Mouse (Mus musculus) c-Kit-positive CD71-positive TER-119-positive erythroid progenitor cells, embryonic 14.5 days (primary cell): Measurements from ENCODE around the gene Hacd1.
"Not testable (repeated sequence)": the region's sequence is repeated elsewhere in the genome, so short reads cannot be mapped to it uniquely, and the experiment has no call there.

Experiments used
- DNase-seq: peaks from one replicate; pipeline ENCODE4 v3.0.0-alpha.2; 2013; ENCODE audit warnings: low spot score

Gene Hacd1

GRCm38 (mm10) chr2:14055566-14056331 lies at the start of gene Hacd1:
Gene Hacd1 (minus strand): TSS chr2:14056135.
- DNase-seq = peak; percentile 54

GRCm38 (mm10) chr2:14103924-14104323 lies 48.0 kb upstream of the Hacd1 start:
- no peak for DNase-seq

GRCm38 (mm10) chr2:14102603-14103002 lies 46.7 kb upstream of the Hacd1 start:
- no peak for DNase-seq

GRCm38 (mm10) chr2:14100533-14100932 lies 44.6 kb upstream of the Hacd1 start:
- no peak for DNase-seq

DNA sequence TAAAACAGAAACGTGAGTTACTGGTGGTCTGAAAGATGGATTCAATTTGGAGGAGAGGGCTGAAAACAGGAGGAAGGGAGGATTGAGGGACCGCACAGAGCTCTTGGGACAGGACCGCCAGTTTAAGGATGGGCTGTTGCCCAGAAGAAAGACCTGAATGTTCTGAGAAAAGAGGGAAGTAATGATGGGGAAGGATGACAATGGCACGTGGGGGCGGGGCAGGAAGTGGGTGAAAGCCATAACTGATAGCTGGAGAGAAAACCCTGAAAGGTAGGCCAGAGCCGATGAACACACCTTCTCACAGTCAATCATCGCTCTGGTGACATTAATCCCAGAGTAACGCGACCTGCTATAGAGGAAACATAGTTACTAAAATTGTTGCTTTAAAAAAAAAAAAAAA lies 22.6 kb upstream of the Hacd1 start:
- not testable (repeated sequence) for DNase-seq

DNA sequence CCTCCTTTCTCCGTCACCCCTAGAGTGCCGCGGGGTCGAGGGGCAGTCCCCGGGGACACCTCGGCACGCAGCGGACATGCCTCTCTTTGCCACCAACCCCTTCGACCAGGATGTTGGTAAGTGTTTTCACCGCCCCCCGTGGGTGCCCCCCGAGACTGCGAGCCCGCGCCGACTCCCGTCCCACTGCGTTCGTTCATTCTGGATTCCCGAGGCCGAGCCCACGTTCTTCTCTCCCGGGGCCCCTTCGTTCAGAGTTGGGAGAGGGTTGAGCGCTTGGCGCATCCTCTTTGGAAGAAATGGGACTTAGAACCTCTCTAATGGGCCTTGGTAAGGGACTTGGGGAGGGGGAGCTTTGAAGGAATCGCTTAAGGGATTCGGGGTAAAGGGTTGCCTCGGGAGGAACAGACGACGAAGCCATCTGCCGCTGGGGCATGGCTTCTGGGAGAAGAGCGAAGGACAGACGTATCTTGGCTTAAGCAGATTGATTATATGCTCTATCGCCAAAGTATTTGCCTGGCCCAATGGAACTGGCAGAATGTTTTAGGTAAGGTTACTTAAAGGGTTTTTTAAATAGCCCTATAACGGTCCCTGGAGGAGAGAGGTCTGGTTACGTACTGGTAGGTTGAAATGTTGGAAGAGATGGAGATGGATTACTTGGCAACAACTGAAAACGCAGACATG lies 18.4 kb upstream of the Hacd1 start:
- peak; percentile 42 for DNase-seq

DNA sequence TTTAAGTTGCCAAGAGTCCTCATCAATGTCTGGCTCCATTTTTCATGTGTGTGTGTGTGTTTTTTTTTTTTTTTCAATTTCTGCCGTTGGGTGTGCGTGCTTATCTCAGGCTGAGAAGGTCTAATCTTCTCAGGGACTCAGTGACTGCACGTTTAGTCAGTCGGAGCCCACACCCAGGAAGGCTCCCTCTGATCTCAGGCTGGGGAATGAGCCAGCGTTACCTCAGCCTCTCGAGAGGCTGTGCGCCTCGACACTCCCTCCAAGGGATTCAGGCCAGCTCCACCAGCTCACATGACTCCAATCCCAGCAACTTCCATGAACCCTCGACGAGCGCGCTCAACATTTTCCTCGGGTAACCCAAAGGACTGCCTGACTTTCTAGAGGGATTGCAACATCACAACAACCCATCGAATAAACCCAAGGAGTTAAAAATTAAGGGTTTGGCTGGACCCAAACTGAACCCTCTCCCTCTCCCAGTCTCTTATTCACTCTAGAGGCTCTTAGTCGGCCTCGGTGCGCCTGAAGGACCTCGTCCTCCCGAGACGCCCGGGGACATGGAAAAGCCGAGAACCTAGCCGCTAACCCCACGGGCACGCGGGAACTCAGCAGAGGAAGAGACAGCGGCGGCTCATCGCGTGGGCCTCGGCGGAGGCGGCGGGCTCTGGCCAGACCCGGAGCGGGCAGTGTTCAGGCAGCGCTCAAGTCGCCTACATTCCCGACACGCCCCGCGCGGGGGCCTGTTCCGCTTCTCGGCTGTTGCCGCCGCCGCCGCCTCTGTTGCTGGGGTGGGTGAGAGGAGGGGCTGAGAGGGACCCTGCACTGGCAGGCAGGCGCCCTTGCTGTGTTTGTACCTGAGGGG lies 17.7 kb upstream of the Hacd1 start, which contains the start of gene Stam:
Gene Stam, plus strand, starts transcription at position 737 of the 859 bp plus-strand sequence.
- DNase-seq = peak; percentile 87

GRCm38 (mm10) chr2:14073008-14073361 lies 17.1 kb upstream of the Hacd1 start:
- DNase-seq = no peak

DNA sequence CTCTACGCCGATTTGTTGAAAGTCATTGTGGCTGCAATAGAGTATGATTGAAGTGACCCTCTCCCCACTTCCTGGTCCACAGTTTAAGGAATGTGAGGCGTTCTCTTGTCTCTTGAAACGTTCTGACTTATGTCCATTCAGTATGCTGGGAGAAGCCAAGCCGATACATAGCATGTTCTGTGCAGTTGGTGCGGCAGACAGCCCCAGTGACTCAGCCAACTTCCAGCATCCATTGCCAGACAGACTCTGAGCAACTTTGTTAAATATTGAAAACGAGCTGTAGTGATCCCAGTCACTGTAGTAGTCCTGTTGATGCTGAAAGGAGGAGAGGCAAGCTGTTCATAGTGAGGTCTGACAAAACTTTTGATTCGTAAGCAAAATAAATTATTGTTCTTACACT lies 14.5 kb upstream of the Hacd1 start:
- DNase-seq = no peak

DNA sequence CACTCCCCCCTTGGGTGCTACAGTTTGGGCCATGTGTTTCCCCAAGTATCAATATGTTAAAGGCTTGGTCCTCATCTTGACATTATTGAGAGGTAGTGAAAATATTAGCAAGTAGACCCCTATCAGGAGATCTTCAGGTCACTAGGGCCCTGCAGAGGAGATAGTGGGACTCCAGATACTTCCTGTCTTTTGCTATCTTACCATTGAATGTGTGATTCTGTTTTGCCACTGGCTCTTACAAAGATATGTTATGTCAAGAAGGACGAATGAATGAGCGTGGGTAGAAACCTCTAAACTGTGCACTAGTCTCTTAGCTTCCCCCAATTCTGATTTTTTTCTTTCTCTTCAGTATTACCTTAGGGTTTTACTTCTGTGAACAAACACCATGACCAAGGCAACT lies 13.1 kb upstream of the Hacd1 start:
- DNase-seq = no peak

DNA sequence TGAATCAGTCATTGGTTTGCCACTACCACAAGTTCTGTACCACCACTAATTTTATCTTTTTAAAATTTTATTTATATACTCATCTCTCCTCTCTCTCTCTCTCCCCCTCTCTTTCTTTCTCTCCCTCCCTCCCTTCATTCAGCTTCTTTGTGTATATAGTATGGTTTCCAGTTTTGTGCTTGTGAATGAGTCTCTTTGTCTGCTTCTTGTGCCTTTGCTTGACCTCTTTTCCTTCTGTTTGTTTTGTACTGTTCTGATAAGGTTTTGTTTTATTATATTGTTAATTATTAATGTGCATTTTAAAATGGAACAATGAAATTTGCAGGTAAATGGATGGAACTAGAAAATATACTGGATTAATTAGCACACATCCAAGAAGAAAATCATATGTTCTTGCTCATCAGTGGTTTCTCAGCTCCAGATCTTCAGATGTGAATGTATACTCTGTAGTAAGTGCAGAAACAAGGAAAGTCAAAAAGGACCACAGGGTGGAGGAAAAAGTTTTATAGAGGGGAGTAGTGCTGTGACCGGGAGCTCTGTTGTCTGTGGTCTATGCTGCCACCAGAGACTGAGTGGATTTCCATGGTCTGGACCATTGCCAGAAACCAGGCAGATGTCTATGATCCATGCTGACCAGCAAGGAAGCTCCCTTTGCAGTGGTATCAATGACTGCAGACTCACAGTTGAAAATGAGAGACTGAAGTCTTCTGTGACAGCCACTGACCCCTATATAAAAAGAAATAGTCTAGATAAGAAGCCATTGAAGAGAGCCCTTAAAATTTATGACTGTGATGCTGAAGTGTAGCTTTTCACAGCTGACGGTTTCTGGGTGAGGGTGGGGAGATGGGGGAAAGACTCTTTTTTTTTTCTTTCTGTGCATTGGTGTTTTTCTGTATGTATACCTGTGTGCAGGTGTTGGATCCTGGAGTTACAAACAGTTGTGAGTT lies 10.0 kb upstream of the Hacd1 start:
- DNase-seq = no peak

DNA sequence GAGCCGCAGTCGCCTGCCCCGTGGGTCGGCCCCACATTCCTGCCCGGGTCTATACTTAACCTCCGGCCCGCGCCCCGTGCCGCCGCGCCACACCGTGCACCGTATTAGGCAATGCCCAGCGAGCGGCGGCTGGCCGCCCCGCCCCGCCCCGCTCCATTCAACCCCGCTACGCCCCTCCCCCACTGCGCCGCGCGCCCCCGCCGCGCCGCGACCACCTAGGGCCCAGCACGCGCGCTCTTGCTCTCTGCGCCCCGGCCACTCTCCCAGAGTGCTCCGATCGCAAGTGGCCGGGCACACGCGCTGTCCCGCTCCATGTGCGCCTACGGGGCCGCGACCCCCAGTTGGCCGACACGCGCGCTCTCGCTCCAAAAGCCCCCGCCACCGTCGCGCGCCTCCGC lies 768 bp downstream of the Hacd1 start:
- DNase-seq = peak; percentile 32

DNA sequence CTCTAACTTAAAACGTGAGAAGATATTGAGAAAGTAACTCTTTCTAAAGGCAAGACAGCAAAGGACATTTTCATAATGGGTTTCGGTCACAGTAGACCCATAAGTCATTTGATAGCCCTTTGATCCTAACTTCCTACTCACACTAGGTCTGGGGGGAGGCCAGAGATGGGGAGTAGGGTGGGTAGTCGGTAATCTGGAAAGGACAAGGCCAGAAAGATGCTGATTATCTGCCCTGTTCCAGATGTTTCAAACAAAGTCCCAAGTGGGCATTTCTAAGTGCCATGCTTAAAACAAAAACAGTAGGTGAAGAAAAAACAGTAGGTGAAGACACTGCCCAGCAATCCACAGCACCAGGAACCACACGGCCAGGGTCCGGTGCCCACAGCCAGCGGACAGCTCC lies 1.2 kb downstream of the Hacd1 start:
- DNase-seq = peak; percentile 39

DNA sequence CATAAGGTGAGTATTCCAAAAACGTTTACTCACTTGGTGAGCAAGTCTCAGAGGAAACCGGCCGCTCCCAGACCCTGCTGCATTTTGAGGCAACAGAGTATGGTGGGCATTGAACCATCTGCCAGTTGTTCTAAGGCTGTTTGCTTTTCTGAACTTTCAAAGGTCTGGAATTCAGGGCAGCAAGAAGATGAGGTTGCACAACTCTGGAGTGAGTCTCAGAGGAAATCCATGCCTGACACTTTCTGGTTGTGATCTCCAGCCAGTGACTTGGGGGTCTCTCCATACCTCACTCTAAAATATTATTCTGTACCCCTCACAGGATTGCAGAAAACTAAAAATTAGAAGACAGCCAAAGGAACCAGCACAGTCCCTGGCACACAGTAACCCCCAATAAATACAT lies 1.8 kb downstream of the Hacd1 start:
- no peak for DNase-seq

- no peak for DNase-seq
Observed at GRCm38 (mm10) chr2:14053618-14054017, 2.3 kb downstream of the Hacd1 start.

- DNase-seq = no peak
Observed at GRCm38 (mm10) chr2:14048808-14049207, 7.1 kb downstream of the Hacd1 start.

GRCm38 (mm10) chr2:14048381-14048780 lies 7.6 kb downstream of the Hacd1 start:
- peak; percentile 72 for DNase-seq

DNA sequence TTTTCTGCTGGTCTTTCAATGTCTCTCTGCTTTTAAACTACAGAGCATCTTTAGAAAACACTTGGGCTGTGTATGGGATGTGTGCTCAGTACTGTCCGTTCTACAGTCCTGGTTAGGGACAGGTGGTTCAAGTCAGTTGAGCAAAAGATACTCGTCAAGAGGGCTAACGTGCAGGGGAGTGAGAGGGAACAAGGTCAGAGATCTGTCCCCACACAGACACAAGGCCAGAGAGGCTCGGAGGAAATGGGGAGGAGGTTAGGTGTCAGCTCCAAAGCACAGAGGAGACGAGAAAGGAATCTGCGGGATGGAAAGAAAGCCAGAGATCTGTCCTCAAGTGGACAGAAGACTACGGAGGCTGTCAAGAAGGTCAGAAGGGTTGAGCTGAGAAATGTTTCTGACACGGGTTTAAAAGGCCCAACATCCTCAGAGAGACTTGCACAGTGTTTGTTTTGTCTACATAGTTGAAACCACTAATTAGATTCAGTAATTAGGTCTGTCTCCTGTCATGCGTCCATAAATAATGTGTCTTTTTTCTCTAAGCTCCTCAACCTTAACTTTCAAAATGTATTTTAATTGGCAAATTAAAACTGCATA lies 12.3 kb downstream of the Hacd1 start:
- no peak for DNase-seq

- no peak for DNase-seq
Observed at GRCm38 (mm10) chr2:14043011-14043410, 12.9 kb downstream of the Hacd1 start.

DNA sequence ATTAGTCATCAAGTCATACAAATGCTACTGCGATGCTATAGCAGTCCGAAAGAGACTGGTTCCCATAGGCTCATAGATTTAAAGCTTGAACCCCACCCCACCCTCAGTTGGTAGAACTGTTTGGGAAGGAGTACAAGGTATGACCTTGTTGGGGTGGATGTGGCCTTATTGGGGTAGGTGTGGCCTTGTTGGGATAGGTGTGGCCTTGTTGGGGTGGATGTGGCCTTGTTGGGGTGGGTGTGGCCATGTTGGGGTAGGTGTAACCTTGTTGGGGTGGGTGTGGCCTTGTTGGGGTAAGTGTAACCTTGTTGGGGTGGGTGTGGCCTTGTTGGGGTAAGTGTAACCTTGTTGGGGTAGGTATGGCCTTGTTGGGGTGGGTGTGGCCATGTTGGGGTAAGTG lies 14.7 kb downstream of the Hacd1 start:
- no peak for DNase-seq

DNA sequence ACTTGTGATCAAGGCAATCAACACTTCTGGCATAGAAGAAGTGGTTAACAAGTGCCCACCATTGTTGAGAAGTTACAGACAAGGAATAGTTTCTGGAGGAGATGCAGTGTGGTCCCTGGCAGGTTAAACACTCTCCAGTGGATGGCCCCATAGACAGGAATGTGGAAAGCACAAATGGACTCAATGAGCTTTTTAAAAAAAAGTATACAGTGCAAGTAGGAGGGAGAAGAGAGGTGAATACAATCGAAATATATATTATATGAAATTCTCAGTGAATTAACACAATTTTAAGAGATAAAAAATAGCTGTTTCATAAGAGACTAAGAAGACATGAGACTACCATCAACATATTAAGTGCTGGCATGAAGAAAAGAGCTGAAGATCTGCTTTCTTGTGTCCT lies 36.7 kb downstream of the Hacd1 start:
- DNase-seq = no peak
